Mouse (Mus musculus): ENCODE data around the gene Slc38a6. TPM values are rescaled to one million over a fixed set of nuclear protein-coding genes. Genes with fewer than 3 reads are reported as not detected.

Slc38a6 gene
- polyA plus RNA-seq, 1 experiment from 2014 or later: 11.6 TPM

DNA sequence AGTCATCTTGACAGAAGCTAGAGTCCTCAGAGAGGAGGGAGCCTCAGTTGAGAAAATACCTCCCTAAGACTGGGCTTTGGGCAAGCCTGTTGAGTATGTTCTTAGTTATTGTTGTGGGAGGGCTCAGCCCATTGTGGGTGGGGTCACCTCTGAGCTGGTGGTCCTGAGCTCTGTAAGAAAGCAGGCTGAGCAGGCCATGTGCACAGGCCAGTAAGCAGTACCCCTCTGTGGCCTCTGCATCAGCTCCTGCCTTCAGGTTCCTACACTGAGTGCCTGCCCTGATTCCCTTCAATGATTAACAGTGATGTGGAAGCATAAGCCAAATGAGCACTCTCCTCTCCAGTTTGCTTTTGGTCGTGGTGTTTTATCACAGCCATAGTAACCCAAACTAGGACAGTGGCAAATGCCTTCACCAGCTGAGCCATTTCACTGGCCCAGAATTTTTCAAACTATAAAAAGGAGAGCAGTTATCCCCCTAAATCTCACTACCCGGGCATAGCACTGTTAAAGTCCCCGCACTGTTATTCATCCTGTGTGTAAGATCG, 114.0 kb downstream of the Slc38a6 start:
- DNase-seq (ENCODE audit: low spot score): no peak
- 76% methylated on average over 4 of the region's 4 CpGs for WGBS

DNA sequence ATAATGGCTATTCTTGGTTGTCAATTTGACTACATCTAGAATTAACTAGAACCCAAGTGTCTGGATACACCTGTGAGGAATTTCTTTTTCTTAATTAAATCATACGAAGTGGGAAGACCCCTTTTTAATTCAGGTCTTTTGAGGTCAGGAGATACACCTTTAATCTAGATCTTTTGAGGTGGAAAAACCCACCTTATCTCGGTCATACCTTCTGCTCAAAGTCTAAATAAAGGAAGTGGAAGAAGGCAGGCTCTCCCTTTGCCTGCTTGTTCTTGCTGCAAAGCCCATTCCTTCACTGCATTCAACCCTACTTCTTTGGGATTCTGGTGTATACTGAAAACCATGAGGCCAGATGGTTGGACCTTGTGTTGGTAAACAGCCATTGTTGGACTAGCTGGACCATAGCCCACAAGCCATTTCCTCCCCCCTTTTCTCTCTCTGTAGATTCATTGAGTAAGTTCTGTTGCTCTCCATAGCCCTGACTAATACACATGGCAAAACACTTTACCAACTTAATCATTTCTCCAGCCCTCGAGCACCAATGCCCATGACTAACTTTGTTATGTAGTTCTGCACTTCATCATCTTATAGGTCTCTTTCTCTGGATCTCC, 115.0 kb downstream of the Slc38a6 start:
- no peaks in the 10 kb centered on the region for H3K36me3 ChIP-seq (ENCODE audit: control insufficient read depth, insufficient read depth, low read length)
- ATAC-seq (ENCODE audit: insufficient read depth, low FRiP score, low TSS enrichment) (no peak), DNase-seq (ENCODE audit: low spot score) (no peak)
- H3K27ac ChIP-seq (ENCODE audit: low read depth, low read length): no peak overlapping the region
- H3K4me2 ChIP-seq (ENCODE audit: low read depth): no peak overlapping the region
- H3K9ac ChIP-seq (ENCODE audit: low read length): no peak overlapping the region
- peaks cover 7% of the 10 kb centered on the region for H3K4me1 ChIP-seq (ENCODE audit: control insufficient read depth, insufficient read depth, low read length)
- H3K4me3 ChIP-seq (ENCODE audit: low read depth, low read length): no peak overlapping the region
- H3K27me3 ChIP-seq (ENCODE audit: control insufficient read depth, insufficient read depth, low read length): no peaks in the 10 kb centered on the region
- no peaks in the 10 kb centered on the region for H3K9me3 ChIP-seq (ENCODE audit: control insufficient read depth, low read length)
- 78% methylated on average over 3 of the region's 3 CpGs for WGBS

More for the DNA sequence above, 114.0 kb downstream of the Slc38a6 start:
- no peak overlapping the region for H3K4me2 ChIP-seq (ENCODE audit: low read depth)
- H3K27me3 ChIP-seq (ENCODE audit: control insufficient read depth, insufficient read depth, low read length): no peaks in the 10 kb centered on the region
- no peak overlapping the region for H3K4me3 ChIP-seq (ENCODE audit: low read depth, low read length)
- H3K4me1 ChIP-seq (ENCODE audit: control insufficient read depth, insufficient read depth, low read length): peaks cover 3% of the 10 kb centered on the region; the same call in 1 of the 2 replicates
- H3K9ac ChIP-seq (ENCODE audit: low read length): no peak overlapping the region
- no peak overlapping the region for H3K27ac ChIP-seq (ENCODE audit: low read depth, low read length)
- no peak for ATAC-seq (ENCODE audit: insufficient read depth, low FRiP score, low TSS enrichment)
- no peaks in the 10 kb centered on the region for H3K9me3 ChIP-seq (ENCODE audit: control insufficient read depth, low read length)
- H3K36me3 ChIP-seq (ENCODE audit: control insufficient read depth, insufficient read depth, low read length): no peaks in the 10 kb centered on the region

DNA sequence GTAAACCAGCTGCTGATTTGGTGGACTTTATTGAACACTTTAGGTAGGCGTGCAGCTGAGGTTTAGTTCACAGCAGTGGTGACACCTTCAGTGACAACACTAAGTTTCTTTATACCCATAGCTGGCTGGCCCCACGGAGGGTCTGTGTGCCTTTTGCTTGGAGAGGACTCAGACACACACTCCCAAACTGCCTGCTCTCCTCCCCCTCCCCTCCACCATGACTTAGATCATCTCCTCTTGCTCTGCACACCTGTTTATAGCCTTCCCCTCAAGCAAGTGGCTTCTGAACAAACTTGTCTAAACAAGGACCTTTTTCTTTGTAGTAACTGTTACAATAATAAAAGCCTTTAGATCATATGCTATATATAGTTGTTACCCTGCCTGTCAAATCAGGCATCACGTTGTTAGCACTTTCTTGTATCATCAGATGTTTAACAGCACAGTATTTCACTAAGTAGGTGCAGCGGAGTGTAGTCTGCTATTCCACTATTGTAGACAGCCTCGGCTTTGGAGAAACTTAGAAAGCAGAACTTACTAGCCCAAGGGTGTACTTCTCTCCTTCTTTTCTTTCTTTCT, 115.6 kb downstream of the Slc38a6 start:
- WGBS: 76% methylated on average over 5 of the region's 5 CpGs
- no peak overlapping the region for H3K4me3 ChIP-seq (ENCODE audit: low read depth, low read length)
- no peak overlapping the region for H3K27ac ChIP-seq (ENCODE audit: low read depth, low read length)
- ATAC-seq (ENCODE audit: insufficient read depth, low FRiP score, low TSS enrichment): no peak
- H3K36me3 ChIP-seq (ENCODE audit: control insufficient read depth, insufficient read depth, low read length): no peaks in the 10 kb centered on the region
- peaks cover 7% of the 10 kb centered on the region for H3K4me1 ChIP-seq (ENCODE audit: control insufficient read depth, insufficient read depth, low read length)
- H3K27me3 ChIP-seq (ENCODE audit: control insufficient read depth, insufficient read depth, low read length): no peaks in the 10 kb centered on the region
- H3K9me3 ChIP-seq (ENCODE audit: control insufficient read depth, low read length): no peaks in the 10 kb centered on the region
- DNase-seq (ENCODE audit: low spot score): no peak
- H3K9ac ChIP-seq (ENCODE audit: low read length): no peak overlapping the region
- H3K4me2 ChIP-seq (ENCODE audit: low read depth): no peak overlapping the region

DNA sequence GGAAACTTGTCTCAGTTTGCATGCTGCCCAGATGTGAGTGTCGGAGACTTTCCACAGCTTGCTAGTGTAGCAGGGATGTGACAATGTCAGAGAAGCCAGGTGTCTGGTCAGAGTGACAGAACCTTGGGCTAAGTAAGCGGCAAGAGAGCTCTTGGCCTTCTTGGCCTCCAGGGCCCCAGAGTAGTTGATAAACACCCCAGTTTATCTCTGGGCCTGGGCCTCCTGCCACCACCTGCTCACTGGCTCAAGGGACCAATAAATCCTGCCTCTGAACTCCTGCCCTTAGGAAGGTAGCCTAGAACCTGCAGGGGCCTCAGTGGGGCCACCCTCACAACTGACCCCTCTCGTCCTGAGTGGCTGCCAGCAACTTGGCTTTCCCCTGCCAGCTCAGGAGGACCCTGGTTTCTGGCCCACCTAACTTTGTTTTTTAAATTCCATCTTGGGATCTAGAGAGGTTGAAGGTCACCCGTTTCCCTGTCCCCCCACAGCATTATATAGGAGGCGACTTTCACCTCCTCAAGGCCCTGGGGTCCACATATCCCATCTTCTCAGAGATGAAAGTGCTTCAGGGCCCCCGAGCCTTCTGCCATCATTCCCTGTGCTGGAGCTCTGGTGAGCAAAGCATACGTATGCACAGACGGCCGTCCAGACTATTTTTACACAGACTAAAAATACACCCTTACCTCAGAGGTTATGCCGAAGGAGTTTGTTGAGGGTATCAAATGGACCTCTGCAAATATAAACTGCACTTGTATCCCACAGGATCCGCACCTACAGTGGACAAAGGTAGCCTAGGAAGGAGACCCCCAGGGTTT, 116.5 kb downstream of the Slc38a6 start:
- DNase-seq (ENCODE audit: low spot score) (no peak), ATAC-seq (ENCODE audit: insufficient read depth, low FRiP score, low TSS enrichment) (no peak)
- Histone ChIP-seq H3K9me3 (ENCODE audit: control insufficient read depth, low read length) (no peaks in the 10 kb centered on the region), H3K9ac (ENCODE audit: low read length) (no peak overlapping the region), H3K4me3 (ENCODE audit: low read depth, low read length) (no peak overlapping the region), H3K4me1 (ENCODE audit: control insufficient read depth, insufficient read depth, low read length) (peaks cover 7% of the 10 kb centered on the region), H3K27me3 (ENCODE audit: control insufficient read depth, insufficient read depth, low read length) (no peaks in the 10 kb centered on the region), H3K4me2 (ENCODE audit: low read depth) (no peak overlapping the region), H3K36me3 (ENCODE audit: control insufficient read depth, insufficient read depth, low read length) (no peaks in the 10 kb centered on the region), H3K27ac (ENCODE audit: low read depth, low read length) (no peak overlapping the region)
- 76% methylated on average over 11 of the region's 11 CpGs for WGBS

Other genes starting within 250 kb of the Slc38a6 start
- gene Six1, start 232.9 kb upstream of the Slc38a6 start, polyA plus RNA-seq (2014; fragmentation: Nextera tagmentation; extraction: Ambion mirVana): 32.7 and 34.9 TPM in 2 replicates
- 8.5 and 9.7 TPM in 2 replicates for gene Six4, start 173.3 kb upstream of the Slc38a6 start, polyA plus RNA-seq (2014; fragmentation: Nextera tagmentation; extraction: Ambion mirVana)
- gene Mnat1, start 163.1 kb upstream of the Slc38a6 start, polyA plus RNA-seq (2014; fragmentation: Nextera tagmentation; extraction: Ambion mirVana): 43.1 and 43.7 TPM in 2 replicates
- gene Trmt5, start 69 bp upstream of the Slc38a6 start, polyA plus RNA-seq (2014; fragmentation: Nextera tagmentation; extraction: Ambion mirVana): 19.0 and 21.1 TPM in 2 replicates